Mouse (Mus musculus) hindbrain, embryonic 11.5 days (tissue): ENCODE data around the gene Stx1a. TPM values are rescaled to one million over a fixed set of nuclear protein-coding genes. Genes with fewer than 3 reads are reported as not detected.
A peak's percentile ranks its signal among the peaks of the same experiment; 100 is the strongest.
"Not testable (repeated sequence)": the region's sequence is repeated elsewhere in the genome, so short reads cannot be mapped to it uniquely, and the experiment has no call there.

Source experiments
- ATAC-seq: fragments of 200-750 bp; cut with Nextera tagmentation; 2 replicates; pipeline ENCODE4 v1.8.0; 2017; ENCODE audit warnings: mild to moderate bottlenecking, moderate TSS enrichment, moderate library complexity; ENCODE audit not compliant: low FRiP score
- DNase-seq: peaks from one replicate; pipeline ENCODE4 v3.0.0-alpha.2; 2015; ENCODE audit warnings: low spot score
- H3K27ac ChIP-seq: fragments of 300-500 bp; sonication (generic); 2 replicates; pipeline ENCODE4 v1.5.1; 2014; ENCODE audit warnings: mild to moderate bottlenecking, low read depth, low read length
- H3K27me3 ChIP-seq: fragments of 300-500 bp; sonication (generic); 2 replicates; pipeline ENCODE4 v1.6.1; 2014; ENCODE audit warnings: mild to moderate bottlenecking, low read length, moderate library complexity, mixed read lengths; ENCODE audit not compliant: control insufficient read depth, insufficient read depth
- H3K36me3 ChIP-seq: fragments of 300-500 bp; sonication (generic); 2 replicates; pipeline ENCODE4 v1.6.1; 2014; ENCODE audit warnings: mild to moderate bottlenecking, low read length, moderate library complexity, mixed read lengths; ENCODE audit not compliant: control insufficient read depth, insufficient read depth
- H3K4me1 ChIP-seq: fragments of 300-500 bp; sonication (generic); replicated peaks from 2 replicates; pipeline ENCODE4 v1.6.1; 2014; ENCODE audit warnings: low read length, mixed read lengths; ENCODE audit not compliant: control insufficient read depth, insufficient read depth
- H3K4me2 ChIP-seq: fragments of 300-500 bp; sonication (generic); replicated peaks from 2 replicates; pipeline ENCODE4 v1.6.1; 2014; ENCODE audit warnings: mild to moderate bottlenecking, low read depth, low read length
- H3K4me3 ChIP-seq: fragments of 300-500 bp; sonication (generic); 2 replicates; pipeline ENCODE4 v1.5.1; 2014; ENCODE audit warnings: low read depth, low read length
- H3K9ac ChIP-seq: fragments of 300-500 bp; sonication (generic); 2 replicates; pipeline ENCODE4 v1.6.1; 2014; ENCODE audit warnings: low read depth, low read length
- H3K9me3 ChIP-seq: fragments of 300-500 bp; sonication (generic); 2 replicates; pipeline ENCODE4 v1.6.1; 2016; ENCODE audit warnings: low read length; ENCODE audit not compliant: control insufficient read depth
- WGBS: fragments of 180-500 bp; shearing (Covaris S2); extraction: QIAGEN DNeasy Blood & Tissue Kit; methylation state at CpG from one replicate; pipeline ENCODE4 v1.1.7; 2014; 5-methylcytosine and 5-hydroxymethylcytosine counted together
- polyA plus RNA-seq: library from polyadenylated mRNA; unstranded; fragments of >200 nt; fragmentation: Nextera tagmentation; extraction: Ambion mirVana; gene quantifications from 2 replicates; pipeline ENCODE4 v1.2.1, GENCODE M21; 2014

Stx1a gene
- polyA plus RNA-seq, 1 experiment from 2014 or later, result 21.8 TPM

- Histone ChIP-seq H3K9ac (no peak overlapping the region), H3K4me2 (no peak overlapping the region), H3K27ac (no peak overlapping the region), H3K4me3 (no peak overlapping the region), H3K27me3 (no peaks in the 10 kb centered on the region; the same call in 1 of the 2 replicates), H3K4me1 (0 out of 2 replicates have a peak, but pooled peaks cover 2% of the 10 kb centered on the region), H3K36me3 (no peaks in the 10 kb centered on the region), H3K9me3 (no peaks in the 10 kb centered on the region)
- no peak for DNase-seq
- WGBS, result 77% methylated on average over 11 of the region's 11 CpGs
- no peak for ATAC-seq
Observed at GRCm38 (mm10) chr5:135040777-135041176, 17.5 kb downstream of the Stx1a start.

- H3K27ac ChIP-seq, result no peak overlapping the region
- no peak overlapping the region for H3K4me3 ChIP-seq
- WGBS, result 28% methylated on average over 20 of the region's 21 CpGs
- DNase-seq (no peak), ATAC-seq (no peak)
- no peaks in the 10 kb centered on the region for H3K9me3 ChIP-seq
- H3K4me2 ChIP-seq, result no peak overlapping the region
- H3K4me1 ChIP-seq, result 0 out of 2 replicates have a peak, but pooled peaks cover 2% of the 10 kb centered on the region
- H3K27me3 ChIP-seq, result no peaks in the 10 kb centered on the region; the same call in 1 of the 2 replicates
- no peaks in the 10 kb centered on the region for H3K36me3 ChIP-seq
- no peak overlapping the region for H3K9ac ChIP-seq
Observed at GRCm38 (mm10) chr5:135042105-135042788, 19.0 kb downstream of the Stx1a start.

GRCm38 (mm10) chr5:135044575-135044974 is 21.3 kb downstream of the Stx1a start:
- Histone ChIP-seq H3K4me2 (no peak overlapping the region), H3K4me1 (0 out of 2 replicates have a peak, but pooled peaks cover 2% of the 10 kb centered on the region), H3K9me3 (no peaks in the 10 kb centered on the region), H3K4me3 (no peak overlapping the region), H3K27ac (no peak overlapping the region), H3K27me3 (no peaks in the 10 kb centered on the region; the same call in 1 of the 2 replicates), H3K9ac (no peak overlapping the region), H3K36me3 (no peaks in the 10 kb centered on the region)
- ATAC-seq, result no peak
- 88% methylated on average over 3 of the region's 3 CpGs for WGBS
- DNase-seq, result no peak

- ATAC-seq (no peak), DNase-seq (no peak)
- Histone ChIP-seq H3K9ac (no peak overlapping the region), H3K27me3 (no peaks in the 10 kb centered on the region), H3K4me1 (no peaks in the 10 kb centered on the region), H3K27ac (no peak overlapping the region), H3K4me2 (no peak overlapping the region; the same call in 1 of the 2 replicates), H3K36me3 (no peaks in the 10 kb centered on the region), H3K9me3 (no peaks in the 10 kb centered on the region), H3K4me3 (no peak overlapping the region)
- 90% methylated on average over 5 of the region's 5 CpGs for WGBS
Observed at GRCm38 (mm10) chr5:135048539-135048938, 25.3 kb downstream of the Stx1a start.

GRCm38 (mm10) chr5:135049268-135049667 is 26.0 kb downstream of the Stx1a start:
- not testable (repeated sequence) for H3K4me3 ChIP-seq, H3K27ac ChIP-seq, H3K36me3 ChIP-seq, H3K4me2 ChIP-seq, ATAC-seq, DNase-seq, H3K9ac ChIP-seq, H3K27me3 ChIP-seq, H3K4me1 ChIP-seq, H3K9me3 ChIP-seq
- 86% methylated on average over 5 of the region's 6 CpGs for WGBS

- no peak for DNase-seq
- no peaks in the 10 kb centered on the region for H3K9me3 ChIP-seq
- H3K36me3 ChIP-seq, result no peaks in the 10 kb centered on the region
- no peak for ATAC-seq
- H3K4me3 ChIP-seq, result no peak overlapping the region
- WGBS, result 94% methylated on average over 12 of the region's 12 CpGs
- no peak overlapping the region for H3K27ac ChIP-seq
- H3K4me2 ChIP-seq, result no peak overlapping the region
- no peak overlapping the region for H3K9ac ChIP-seq
- H3K27me3 ChIP-seq, result no peaks in the 10 kb centered on the region
- no peaks in the 10 kb centered on the region for H3K4me1 ChIP-seq
Observed at GRCm38 (mm10) chr5:135053356-135053755, 30.1 kb downstream of the Stx1a start.

GRCm38 (mm10) chr5:135063629-135064381 is 40.5 kb downstream of the Stx1a start, which contains the start of gene Dnajc30:
Gene Dnajc30 (plus strand): TSS chr5:135064202.
- WGBS, result under 1% methylated on average over 51 of the region's 52 CpGs
- 0 out of 2 replicates have a peak, but pooled peaks cover 4% of the 10 kb centered on the region for H3K36me3 ChIP-seq
- ATAC-seq, result peak; percentile 97

GRCm38 (mm10) chr5:135064382-135064766 is 41.1 kb downstream of the Stx1a start:
- 0 out of 2 replicates have a peak, but pooled peaks cover 4% of the 10 kb centered on the region for H3K36me3 ChIP-seq
- peak overlapping the region; percentile 85 for H3K4me3 ChIP-seq
- under 1% methylated on average over 40 of the region's 40 CpGs for WGBS
- no peaks in the 10 kb centered on the region for H3K27me3 ChIP-seq
- no peaks in the 10 kb centered on the region for H3K9me3 ChIP-seq
- no peak for DNase-seq
- peak overlapping the region; percentile 91 for H3K4me2 ChIP-seq
- ATAC-seq, result peak; percentile 68; the same call in 1 of the 2 replicates
- peak overlapping the region; percentile 87 for H3K9ac ChIP-seq
- H3K4me1 ChIP-seq, result no peaks in the 10 kb centered on the region
- H3K27ac ChIP-seq, result no peak overlapping the region

More at GRCm38 (mm10) chr5:135063629-135064381, 40.5 kb downstream of the Stx1a start, which contains the start of gene Dnajc30:
- H3K4me1 ChIP-seq, result no peaks in the 10 kb centered on the region
- peak within 1 kb of the TSS; percentile 85 for H3K4me3 ChIP-seq
- no peaks in the 10 kb centered on the region for H3K9me3 ChIP-seq
- peak; percentile 99 for DNase-seq
- H3K27ac ChIP-seq, result no peak within 1 kb of the TSS
- H3K9ac ChIP-seq, result peak within 1 kb of the TSS; percentile 87
- no peaks in the 10 kb centered on the region for H3K27me3 ChIP-seq
- H3K4me2 ChIP-seq, result peak within 1 kb of the TSS; percentile 91
